Mouse (Mus musculus): ENCODE measurements around the gene Dhx29. TPM values are rescaled to one million over a fixed set of nuclear protein-coding genes. Genes with fewer than 3 reads are reported as not detected.
"Not testable (repeated sequence)": the region's sequence is repeated elsewhere in the genome, so short reads cannot be mapped to it uniquely, and the experiment has no call there.

Dhx29 gene
- polyA plus RNA-seq, 1 experiment from 2014 or later: 17.8 TPM

- WGBS (ENCODE audit: insufficient replicate concordance): 29% methylated on average over 19 of the region's 20 CpGs
Measured at GRCm38 (mm10) chr13:113013174-113013953, 86.1 kb downstream of the Dhx29 start.

More at GRCm38 (mm10) chr13:113013174-113013953, 86.1 kb downstream of the Dhx29 start:
- H3K27me3 ChIP-seq (replicated peaks); H3K4me1 ChIP-seq; H3K9me3 ChIP-seq (replicated peaks); H3K27ac ChIP-seq; ATAC-seq; H3K36me3 ChIP-seq: not testable (repeated sequence)
- Histone ChIP-seq H3K4me3 (peak overlapping the region; percentile 49), H3K9ac (peak overlapping the region; percentile 44; the same call in 1 of the 2 replicates), H3K4me2 (peak overlapping the region; percentile 65)

Other genes with a start within 250 kb of the Dhx29 start
- gene Plpp1, start 126.7 kb upstream of the Dhx29 start, polyA plus RNA-seq (2016; fragmentation: Nextera tagmentation; extraction: Ambion mirVana): 28.6 and 30.8 TPM in 2 replicates
- 62.8 and 64.8 TPM in 2 replicates for gene Mtrex, start 56 bp upstream of the Dhx29 start, polyA plus RNA-seq (2016; fragmentation: Nextera tagmentation; extraction: Ambion mirVana)
- 0.11 and 0.22 TPM in 2 replicates for gene Ccno, start 60.3 kb downstream of the Dhx29 start, polyA plus RNA-seq (2016; fragmentation: Nextera tagmentation; extraction: Ambion mirVana)
- not detected in 2 replicates for gene Mcidas, start 66.4 kb downstream of the Dhx29 start, polyA plus RNA-seq (2016; fragmentation: Nextera tagmentation; extraction: Ambion mirVana)
- not detected in 2 replicates for gene Cdc20b, start 107.7 kb downstream of the Dhx29 start, polyA plus RNA-seq (2016; fragmentation: Nextera tagmentation; extraction: Ambion mirVana)
- gene Gpx8, start 119.0 kb downstream of the Dhx29 start, polyA plus RNA-seq (2016; fragmentation: Nextera tagmentation; extraction: Ambion mirVana): 17.3 and 17.5 TPM in 2 replicates
- not detected in 2 replicates for gene Gzma, start 173.5 kb downstream of the Dhx29 start, polyA plus RNA-seq (2016; fragmentation: Nextera tagmentation; extraction: Ambion mirVana)

Data from liver, embryonic 12.5 days (tissue).